Comparison of ENCODE assay signal across 9 mouse cellular contexts in the genomic region with DNA sequence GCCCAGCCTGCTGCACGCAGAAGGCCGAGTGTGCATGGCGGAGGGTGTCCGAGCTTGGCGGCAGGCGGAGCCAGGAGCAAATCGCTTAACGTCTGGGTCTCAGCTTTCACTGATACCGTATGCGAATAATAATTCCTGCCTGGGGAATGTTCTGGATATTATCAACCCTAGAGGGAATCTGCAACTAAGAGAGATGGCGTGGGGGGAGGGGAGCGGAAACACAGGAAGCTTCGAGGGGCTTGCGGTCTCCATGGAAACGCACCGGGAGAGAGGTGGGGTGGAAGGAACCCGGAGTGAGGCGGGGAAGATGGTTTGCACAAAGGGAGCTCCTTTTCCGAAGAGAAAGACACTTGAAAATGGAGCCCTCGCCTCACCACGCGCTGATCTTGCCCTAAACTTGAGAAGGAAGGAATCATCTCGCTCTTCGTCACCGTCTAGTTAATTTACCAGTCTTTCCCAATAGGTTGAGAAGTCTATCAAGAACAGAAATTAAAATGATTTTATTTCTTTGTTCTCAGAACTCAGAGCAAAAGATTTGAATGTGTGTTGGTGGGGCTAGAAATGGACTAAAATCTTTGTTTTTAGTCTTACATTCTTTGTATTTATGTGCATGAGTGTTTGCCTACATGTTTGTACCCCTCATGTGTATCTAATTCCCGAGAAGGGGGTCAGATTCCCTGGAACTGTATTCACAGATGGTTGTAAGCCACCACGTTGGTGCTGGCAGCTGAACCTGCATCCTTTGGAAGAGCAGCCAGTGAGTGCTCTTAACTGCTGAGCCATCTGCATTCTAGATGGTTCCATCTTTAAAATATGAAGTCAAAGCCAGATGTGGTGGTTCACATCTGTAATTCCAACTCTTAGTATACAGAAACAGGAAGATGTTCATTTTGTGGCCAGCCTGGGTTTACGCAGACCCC. TPM values are rescaled to one million over a fixed set of nuclear protein-coding genes. Genes with fewer than 3 reads are reported as not detected.
DNase-seq lines count a peak whose midpoint lies in the region; ATAC-seq and TF ChIP-seq lines count a peak whose summit lies in the region.
"Had no signal": no experiment of that assay in that cellular context is flagged by ENCODE, and none has a peak within 500 bp of the region (broad histone marks: within the 10 kb centered on the region; RNA-seq: fewer than 3 reads in every experiment).

No protein-coding gene starts in this region.

- 12% methylated on average over 28 of the region's 28 CpGs for WGBS in heart, adult 2 months
- 10% methylated on average over 28 of the region's 28 CpGs for WGBS in liver, embryonic 15.5 days (ENCODE audit: insufficient replicate concordance)
- WGBS in olfactory bulb, adult 2 months, result 11% methylated on average over 28 of the region's 28 CpGs

- no peaks in the 10 kb centered on the region for H3K27me3 ChIP-seq in heart, adult 2 months (ENCODE audit: control insufficient read depth, insufficient read depth, low read length)
- H3K27me3 ChIP-seq in liver, embryonic 15.5 days, result peaks cover 32% of the 10 kb centered on the region

- peak overlapping the region; percentile 57 for H3K27ac ChIP-seq in heart, adult 2 months
- H3K27ac ChIP-seq in liver, embryonic 15.5 days (replicated peaks), result no peak overlapping the region
- H3K27ac ChIP-seq in olfactory bulb, adult 2 months (ENCODE audit: insufficient read depth, low read depth, low read length), result peak overlapping the region; percentile 81

- ATAC-seq in common myeloid progenitor, adult 5-6 weeks (replicated peaks; ENCODE audit: low read depth, poor library complexity, severe bottlenecking), result peak; percentile 76
- no peak for ATAC-seq in liver, embryonic 15.5 days (ENCODE audit: insufficient read depth)

- no peaks in the 10 kb centered on the region for H3K9me3 ChIP-seq in liver, embryonic 15.5 days (replicated peaks)

- peak; percentile 17 for DNase-seq in cerebellum, adult 8-10 months
- no peak for DNase-seq in cerebellum, adult 9-10 months
- DNase-seq in heart, adult 2 months, result peak; percentile 53 to 60
- DNase-seq in kidney, postnatal 14 days, result peak; percentile 72
- no peak for DNase-seq in MN1 (ENCODE audit: low spot score)

- no peak for TF ChIP-seq EP300 in heart, adult 2 months (IDR thresholded peaks at IDR 0.05; ENCODE audit: insufficient read depth, low read depth, low read length)

- no peak for TF ChIP-seq POLR2A in heart, adult 2 months (IDR thresholded peaks at IDR 0.05; ENCODE audit: insufficient read depth, low read depth, low read length)
- TF ChIP-seq POLR2A in olfactory bulb, adult 2 months (IDR thresholded peaks at IDR 0.05; ENCODE audit: insufficient read depth, low read depth, low read length), result no peak

- no peak for TF ChIP-seq CTCF in heart, adult 2 months (IDR thresholded peaks at IDR 0.05)
- no peak for TF ChIP-seq CTCF in olfactory bulb, adult 2 months (IDR thresholded peaks at IDR 0.05; ENCODE audit: insufficient read depth, low read depth, low read length)

- intact Hi-C loops in heart, adult 2 months (cut with DNase I), result no loop called here

- peak overlapping the region; percentile 35 for H3K4me3 ChIP-seq in heart, adult 2 months
- H3K4me3 ChIP-seq in liver, embryonic 15.5 days (replicated peaks), result 0 out of 2 replicates have a peak overlapping the region, but pooled peaks have one; percentile 18
- H3K4me3 ChIP-seq in olfactory bulb, adult 2 months (ENCODE audit: insufficient read depth, low read depth, low read length), result peak overlapping the region; percentile 29

- H3K36me3 ChIP-seq in heart, adult 2 months (ENCODE audit: control insufficient read depth, insufficient read depth, low read length), result peaks cover 2% of the 10 kb centered on the region; the same call in 1 of the 2 replicates
- H3K36me3 ChIP-seq in liver, embryonic 15.5 days (replicated peaks), result no peaks in the 10 kb centered on the region

- peak overlapping the region; percentile 8; the same call in 1 of the 2 replicates for H3K9ac ChIP-seq in heart, adult 2 months (ENCODE audit: low read depth, low read length)
- no peak overlapping the region for H3K9ac ChIP-seq in liver, embryonic 15.5 days

- peaks cover 7% of the 10 kb centered on the region for H3K4me1 ChIP-seq in heart, adult 2 months (ENCODE audit: control insufficient read depth, insufficient read depth, low read length)
- H3K4me1 ChIP-seq in liver, embryonic 15.5 days (replicated peaks), result peaks cover 26% of the 10 kb centered on the region; the same call in 1 of the 2 replicates
- peaks cover 24% of the 10 kb centered on the region for H3K4me1 ChIP-seq in olfactory bulb, adult 2 months (ENCODE audit: control insufficient read depth, insufficient read depth, low read length)

- H3K79me2 ChIP-seq in heart, adult 2 months (replicated peaks; ENCODE audit: control insufficient read depth, insufficient read depth, low read length), result no peaks in the 10 kb centered on the region

- H3K4me2 ChIP-seq in liver, embryonic 15.5 days, result peak overlapping the region; percentile 33

RNA-seq across cellular contexts. Expression of a gene that starts 22.8 kb away (rescaled TPM):
- total RNA-seq in common myeloid progenitor, adult 5-6 weeks (2017), result not detected in 2 replicates
- total RNA-seq in heart, adult 2 months (2021), result not detected
- polyA plus RNA-seq in heart, adult 2 months (2012; rRNA removed), result not detected in 2 replicates
- polyA plus RNA-seq in liver, embryonic 15.5 days (2015; fragmentation: Nextera tagmentation; extraction: Ambion mirVana), result 0.26 and 0.35 TPM in 2 replicates
- not detected in 2 replicates for polyA plus RNA-seq in olfactory bulb, adult 2 months (2012; ENCODE audit: insufficient read depth, insufficient read length, low replicate concordance, missing spikeins)
- polyA plus RNA-seq: C2C12 had no signal

RNA-seq across cellular contexts. Expression of a gene that starts 32.5 kb away (rescaled TPM):
- total RNA-seq in common myeloid progenitor, adult 5-6 weeks (2017), result 6.2 and 35.8 TPM in 2 replicates
- 10 to 100 TPM; 29.5 to 40.1 TPM for total RNA-seq in heart, adult 2 months (2021)
- 11.1 and 17.6 TPM in 2 replicates for polyA plus RNA-seq in heart, adult 2 months (2012; rRNA removed)
- 21.9 and 24.6 TPM in 2 replicates for polyA plus RNA-seq in liver, embryonic 15.5 days (2015; fragmentation: Nextera tagmentation; extraction: Ambion mirVana)
- polyA plus RNA-seq in olfactory bulb, adult 2 months (2012; ENCODE audit: insufficient read depth, insufficient read length, low replicate concordance, missing spikeins), result not detected in 2 replicates

RNA-seq across cellular contexts. Expression of a gene that starts 46.4 kb away (rescaled TPM):
- 0.14 and 1.8 TPM in 2 replicates for total RNA-seq in common myeloid progenitor, adult 5-6 weeks (2017)
- 1 to 10 TPM; 5.9 to 7.7 TPM for total RNA-seq in heart, adult 2 months (2021)
- 14.2 and 16.5 TPM in 2 replicates for polyA plus RNA-seq in heart, adult 2 months (2012; rRNA removed)
- polyA plus RNA-seq in liver, embryonic 15.5 days (2015; fragmentation: Nextera tagmentation; extraction: Ambion mirVana), result 9.7 and 10.1 TPM in 2 replicates
- not detected in 2 replicates for polyA plus RNA-seq in olfactory bulb, adult 2 months (2012; ENCODE audit: insufficient read depth, insufficient read length, low replicate concordance, missing spikeins)
- polyA plus RNA-seq: C2C12 had no signal

RNA-seq across cellular contexts. Expression of a gene that starts 59.5 kb away (rescaled TPM):
- 24.9 and 26.6 TPM in 2 replicates for total RNA-seq in common myeloid progenitor, adult 5-6 weeks (2017)
- total RNA-seq in heart, adult 2 months (2021), result 10 to 100 TPM; 34.8 to 39.1 TPM
- polyA plus RNA-seq in heart, adult 2 months (2012; rRNA removed), result 10.9 and 24.2 TPM in 2 replicates
- polyA plus RNA-seq in liver, embryonic 15.5 days (2015; fragmentation: Nextera tagmentation; extraction: Ambion mirVana), result 2.3 and 2.4 TPM in 2 replicates
- polyA plus RNA-seq in olfactory bulb, adult 2 months (2012; ENCODE audit: insufficient read depth, insufficient read length, low replicate concordance, missing spikeins), result 69.6 and 87.5 TPM in 2 replicates

Comparison
In these comparisons a context has a peak if more than half of its experiments do, and no peak if none do; other contexts are left out.
1. DNase-seq: peak in cerebellum, adult 8-10 months (single experiment), heart, adult 2 months (2 of 2) and kidney, postnatal 14 days (single experiment); none in cerebellum, adult 9-10 months (single experiment) and MN1 (single experiment).
2. RNA of a gene that starts 32.5 kb away (polyA plus RNA-seq): 21.9 to 24.6 TPM in liver, embryonic 15.5 days and 11.1 to 17.6 TPM in heart, adult 2 months; not detected in olfactory bulb, adult 2 months; every median in the first group is over 10 times any median in the second.
3. RNA of a gene that starts 46.4 kb away (polyA plus RNA-seq): 14.2 to 16.5 TPM in heart, adult 2 months and 9.7 to 10.1 TPM in liver, embryonic 15.5 days; not detected in olfactory bulb, adult 2 months; every median in the first group is over 10 times any median in the second.
4. Peak in every context shown above with its lines, with median percentiles within 50 percentile points of each other: H3K4me3 ChIP-seq.